Mouse (Mus musculus) thymus, postnatal 4 days (tissue): Measurements from ENCODE around the gene Cabp4.
"Not testable (repeated sequence)": the region's sequence is repeated elsewhere in the genome, so short reads cannot be mapped to it uniquely, and the experiment has no call there.

Experiments
- DNase-seq: peaks from one replicate; pipeline ENCODE4 v3.0.0; 2021

Cabp4 gene

DNA sequence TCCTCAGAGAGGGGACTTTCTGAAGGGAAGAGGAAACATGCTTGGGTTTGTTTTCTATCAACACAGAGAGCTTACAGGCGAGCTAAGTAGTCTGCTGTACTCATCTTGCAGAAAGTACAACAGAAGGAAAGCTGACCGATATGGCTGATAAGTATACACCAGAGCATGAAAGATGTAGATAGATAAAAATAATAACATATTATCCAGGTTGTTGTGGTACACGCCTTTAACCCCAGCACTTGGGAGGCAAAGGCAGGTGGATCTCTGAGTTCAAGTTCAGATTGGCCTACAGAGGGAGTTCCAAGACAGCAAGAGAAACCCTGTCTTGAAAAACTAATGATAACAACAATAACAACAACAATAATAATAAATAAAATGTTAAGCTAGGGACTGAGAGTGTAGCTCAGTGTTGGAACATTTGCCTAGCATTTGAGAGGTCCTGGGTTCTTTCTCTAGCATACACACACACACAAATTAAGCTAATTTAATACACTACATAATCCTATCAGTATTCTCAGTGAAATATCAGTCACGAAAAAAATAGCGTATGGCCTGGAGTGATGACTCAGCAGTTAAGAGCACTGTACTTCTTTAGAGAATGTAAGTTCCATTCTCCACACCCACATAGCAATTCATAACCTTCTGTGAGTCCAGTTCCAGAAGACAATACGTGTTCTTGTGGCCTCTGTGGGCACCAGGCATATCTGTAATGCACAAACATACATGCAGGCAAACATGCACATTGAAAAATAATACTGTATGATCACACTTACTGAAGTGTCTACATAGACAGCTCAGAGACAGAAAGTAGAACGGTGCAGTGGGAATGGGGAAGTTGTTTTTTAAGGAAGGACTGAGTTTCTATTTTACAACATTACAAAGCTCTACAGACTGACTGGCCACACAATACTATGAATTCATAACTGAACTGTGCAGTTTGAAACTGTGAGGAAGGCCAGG, 21.1 kb downstream of the Cabp4 start:
- no peak for DNase-seq

GRCm38 (mm10) chr19:4121896-4122295, 21.9 kb downstream of the Cabp4 start:
- not testable (repeated sequence) for DNase-seq

- DNase-seq = peak; percentile 99
Observed at GRCm38 (mm10) chr19:4121097-4121805, 22.6 kb downstream of the Cabp4 start.

DNA sequence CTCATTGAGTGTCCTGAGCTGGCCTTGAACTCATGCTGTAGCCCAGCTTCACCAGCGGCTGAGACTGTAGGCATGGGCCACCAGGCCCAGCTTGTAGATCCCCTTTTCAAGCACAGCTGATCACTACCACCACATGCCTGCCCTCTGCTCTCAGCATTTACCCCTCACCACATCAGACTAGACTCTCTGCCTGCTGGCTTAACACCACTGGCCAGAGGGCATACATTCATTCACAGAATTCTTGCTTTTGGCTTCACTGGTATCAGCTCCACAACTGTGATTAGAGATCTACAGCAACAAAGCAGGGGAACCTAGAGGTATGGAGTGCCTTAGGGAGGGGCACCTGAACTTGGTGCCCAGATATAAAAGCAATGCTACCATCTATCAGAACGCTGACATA, 23.3 kb downstream of the Cabp4 start:
- DNase-seq = no peak

- no peak for DNase-seq
Observed at GRCm38 (mm10) chr19:4119716-4120487, 23.9 kb downstream of the Cabp4 start.

- no peak for DNase-seq
Observed at GRCm38 (mm10) chr19:4118350-4118749, 25.5 kb downstream of the Cabp4 start.

- DNase-seq = no peak
Observed at GRCm38 (mm10) chr19:4117006-4117405, 26.8 kb downstream of the Cabp4 start.

DNA sequence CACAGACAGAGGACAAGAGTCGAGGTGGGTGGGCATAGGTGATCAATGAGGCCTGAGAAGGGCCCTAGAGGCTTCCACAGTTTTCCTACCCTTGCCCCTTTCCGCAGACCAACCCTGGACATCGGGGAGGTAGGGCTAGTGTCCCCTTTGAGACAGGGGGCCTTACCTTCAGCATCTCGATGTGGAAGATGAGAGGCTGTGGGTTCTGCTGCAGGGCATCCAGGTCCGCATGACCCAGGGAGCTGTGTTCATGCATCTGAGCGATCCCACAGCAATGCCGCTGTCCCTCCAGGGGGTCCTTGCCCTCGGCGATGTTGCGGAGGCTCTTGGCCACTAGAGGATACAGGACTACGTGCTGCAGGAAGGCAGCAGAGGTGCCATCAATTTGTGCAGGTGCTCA, 28.0 kb downstream of the Cabp4 start:
- DNase-seq = no peak

DNA sequence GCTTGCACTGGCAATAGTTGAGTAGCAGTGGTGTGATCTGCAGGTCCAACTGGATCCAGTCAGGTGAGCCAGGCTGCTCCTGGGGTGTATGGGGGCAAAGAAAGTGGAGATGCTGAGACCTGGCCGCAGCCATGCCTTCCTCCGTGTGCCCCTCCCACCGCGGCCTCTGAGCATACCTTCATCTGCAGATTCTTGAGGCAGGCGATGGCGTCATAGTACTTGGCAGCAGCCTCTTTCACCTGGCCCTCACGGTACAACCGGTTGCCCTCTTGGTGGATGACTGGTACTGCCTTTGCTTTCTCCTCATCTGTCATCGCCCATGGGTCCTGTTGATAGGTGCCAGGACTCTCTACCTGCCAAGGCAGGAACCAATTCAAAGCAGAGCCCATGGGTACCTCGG, 28.7 kb downstream of the Cabp4 start:
- DNase-seq = no peak

DNA sequence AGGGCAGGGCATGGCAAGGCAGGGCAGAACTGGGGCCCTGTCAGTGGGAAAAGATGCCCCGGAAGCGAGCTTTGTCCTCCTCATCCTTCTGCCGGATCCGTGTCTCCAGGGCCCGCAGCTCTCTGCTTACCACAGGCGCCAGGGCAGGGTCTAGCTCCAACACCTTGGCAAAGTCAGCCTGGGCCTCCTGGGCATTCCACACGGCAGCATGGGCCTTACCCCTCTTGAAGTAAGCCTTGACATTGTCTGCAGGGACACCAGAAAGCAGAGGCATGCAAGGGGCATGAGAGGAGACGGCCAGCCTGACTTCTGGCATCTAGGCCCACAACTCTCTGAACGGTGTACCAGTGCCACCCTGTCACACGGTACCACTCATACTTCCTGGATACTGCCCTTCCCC, 29.3 kb downstream of the Cabp4 start:
- DNase-seq = peak; percentile 51

GRCm38 (mm10) chr19:4113806-4114230, 30.0 kb downstream of the Cabp4 start:
- DNase-seq = peak; percentile 61

GRCm38 (mm10) chr19:4113186-4113805, 30.5 kb downstream of the Cabp4 start:
- no peak for DNase-seq

GRCm38 (mm10) chr19:4112063-4112960, 31.5 kb downstream of the Cabp4 start:
- no peak for DNase-seq

DNA sequence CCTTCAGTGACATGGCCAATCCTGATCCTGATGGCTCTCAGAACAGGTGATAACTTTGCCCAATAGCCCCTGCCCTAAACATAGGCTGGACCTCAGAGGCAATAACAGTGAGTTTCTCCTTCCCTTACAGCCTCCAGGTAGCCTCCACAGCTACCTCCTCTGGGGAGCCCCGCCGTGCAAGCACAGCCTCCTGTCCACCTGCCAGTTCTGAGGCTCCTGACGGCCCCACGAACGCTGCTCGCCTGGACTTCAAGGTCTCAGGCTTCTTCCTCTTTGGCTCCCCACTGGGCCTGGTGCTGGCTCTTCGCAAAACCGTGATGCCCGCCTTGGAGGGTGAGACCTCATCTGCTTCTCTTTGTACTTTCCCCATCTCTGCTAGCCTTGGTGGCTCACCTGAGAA, 35.3 kb downstream of the Cabp4 start:
- DNase-seq = no peak

DNA sequence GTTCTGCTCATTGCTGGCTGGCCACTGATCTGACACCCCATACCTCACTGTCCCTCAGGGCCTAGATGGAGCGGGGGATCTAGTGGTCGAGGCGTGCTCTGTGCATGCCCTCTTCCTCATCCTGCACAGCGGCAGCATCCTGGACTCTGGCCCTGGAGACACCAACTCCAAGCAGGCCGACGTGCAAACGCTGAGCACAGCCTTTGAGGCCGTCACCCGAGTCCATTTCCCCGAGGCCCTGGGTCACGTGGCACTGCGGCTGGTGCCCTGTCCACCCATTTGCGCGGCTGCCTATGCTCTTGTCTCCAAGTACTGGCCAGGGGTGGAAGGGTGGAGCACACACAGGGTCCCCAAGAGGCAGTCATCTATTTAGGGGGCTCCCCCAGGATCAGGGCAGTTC, 37.2 kb downstream of the Cabp4 start:
- DNase-seq = no peak

DNA sequence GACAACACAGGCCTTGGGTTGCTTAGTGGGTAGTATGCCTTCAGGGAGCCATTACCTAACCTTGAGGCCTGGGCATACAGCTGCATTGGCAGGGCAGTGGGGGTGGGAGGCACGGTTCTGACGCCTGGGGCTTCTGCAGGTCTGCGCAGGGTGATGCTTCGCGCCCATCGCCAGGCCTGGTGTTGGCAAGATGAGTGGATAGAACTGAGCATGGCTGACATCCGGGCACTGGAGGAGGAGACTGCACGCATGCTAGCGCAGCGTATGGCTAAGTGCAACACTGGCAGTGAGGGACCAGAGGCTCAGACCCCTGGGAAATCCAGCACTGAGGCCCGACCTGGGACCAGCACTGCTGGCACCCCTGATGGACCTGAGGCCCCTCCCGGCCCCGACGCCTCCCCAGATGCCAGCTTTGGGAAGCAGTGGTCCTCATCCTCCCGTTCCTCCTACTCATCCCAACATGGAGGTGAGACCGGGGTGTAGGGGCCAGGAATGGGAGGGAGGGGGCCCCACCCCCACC, 39.1 kb downstream of the Cabp4 start:
- no peak for DNase-seq

DNA sequence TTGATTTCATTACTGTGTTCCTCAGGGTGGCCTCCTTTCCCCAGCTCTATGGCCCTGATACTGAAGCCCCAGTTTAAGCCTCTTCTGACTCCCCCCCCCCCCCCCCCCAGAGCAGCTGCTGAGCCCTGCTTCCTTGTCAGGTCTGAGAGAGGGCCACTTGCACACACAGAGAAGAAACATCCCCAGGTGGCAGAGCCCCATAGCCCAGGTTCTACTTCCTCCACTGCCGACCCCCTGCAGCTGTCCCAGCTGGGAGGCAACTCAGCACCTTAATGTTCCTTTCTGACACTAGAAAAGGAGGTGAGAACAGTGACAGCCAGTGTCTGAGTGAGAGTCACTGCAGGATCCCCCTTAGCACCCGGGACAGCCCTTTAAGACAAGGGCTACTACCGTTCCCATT, 40.0 kb downstream of the Cabp4 start:
- peak; percentile 51 for DNase-seq

GRCm38 (mm10) chr19:4103294-4103693, 40.5 kb downstream of the Cabp4 start:
- no peak for DNase-seq

- DNase-seq = no peak
Observed at GRCm38 (mm10) chr19:4102626-4103025, 41.2 kb downstream of the Cabp4 start.

- DNase-seq = no peak
Observed at GRCm38 (mm10) chr19:4102049-4102448, 41.8 kb downstream of the Cabp4 start.

GRCm38 (mm10) chr19:4101466-4101865, 42.4 kb downstream of the Cabp4 start:
- DNase-seq = no peak
